Mouse (Mus musculus): ENCODE results near the gene Slamf7.

GRCm38 (mm10) chr1:171637101-171637500, 15.7 kb downstream of the Slamf7 start:
- TF ChIP-seq CTCF (conservative IDR thresholded peaks at IDR 0.05 in 1 of 2, IDR thresholded peaks at IDR 0.05 in 1 of 2; ENCODE audit: low read depth in 2 of 2, low read length in 2 of 2) (no peak), POLR2AphosphoS2 (IDR thresholded peaks at IDR 0.05; ENCODE audit: low read depth, low read length) (no peak), ZNF384 (IDR thresholded peaks at IDR 0.05; ENCODE audit: low read depth, low read length) (no peak), ZKSCAN1 (IDR thresholded peaks at IDR 0.05; ENCODE audit: borderline replicate concordance, low read depth, low read length) (no peak), ELF1 (IDR thresholded peaks at IDR 0.05; ENCODE audit: low read depth, low read length) (no peak), KAT2A (IDR thresholded peaks at IDR 0.05; ENCODE audit: insufficient replicate concordance, low read length) (no peak)
